Mouse (Mus musculus) heart, postnatal 0 days (tissue): ENCODE data around the gene Anapc1. TPM values are rescaled to one million over a fixed set of nuclear protein-coding genes. Genes with fewer than 3 reads are reported as not detected.

Source experiments
- ATAC-seq: fragments of 200-750 bp; cut with Nextera tagmentation; 2 replicates; pipeline ENCODE4 v1.8.0; 2017; ENCODE audit warnings: low read depth, moderate number of reproducible peaks, moderate library complexity; ENCODE audit not compliant: insufficient read depth
- DNase-seq: peaks from one replicate; pipeline ENCODE4 v3.0.0-alpha.2; 2016; ENCODE audit warnings: low spot score
- H3K27ac ChIP-seq: fragments of 300-500 bp; sonication (generic); 2 replicates; pipeline ENCODE4 v1.5.1; 2014; ENCODE audit warnings: low read depth, mild to moderate bottlenecking
- H3K27me3 ChIP-seq: fragments of 300-500 bp; sonication (generic); 2 replicates; pipeline ENCODE4 v1.6.1; 2014; ENCODE audit warnings: low read length, mixed read lengths; ENCODE audit not compliant: control insufficient read depth, insufficient read depth
- H3K36me3 ChIP-seq: fragments of 300-500 bp; sonication (generic); replicated peaks from 2 replicates; pipeline ENCODE4 v1.6.1; 2014; ENCODE audit warnings: low read length, mixed read lengths; ENCODE audit not compliant: control insufficient read depth, insufficient read depth
- H3K4me1 ChIP-seq: fragments of 300-500 bp; sonication (generic); 2 replicates; pipeline ENCODE4 v1.6.1; 2014; ENCODE audit warnings: antibody characterized with exemption; ENCODE audit not compliant: control insufficient read depth, insufficient read depth
- H3K4me2 ChIP-seq: fragments of 300-500 bp; sonication (generic); 2 replicates; pipeline ENCODE4 v1.6.1; 2014; ENCODE audit warnings: low read depth, mild to moderate bottlenecking, low read length, moderate library complexity
- H3K4me3 ChIP-seq: fragments of 300-500 bp; sonication (generic); 2 replicates; pipeline ENCODE4 v1.5.1; 2014; ENCODE audit warnings: low read depth, low read length
- H3K9ac ChIP-seq: fragments of 300-500 bp; sonication (generic); replicated peaks from 2 replicates; pipeline ENCODE4 v1.6.1; 2014; ENCODE audit warnings: low read depth, low read length, mixed read lengths
- H3K9me3 ChIP-seq: fragments of 300-500 bp; sonication (generic); replicated peaks from 2 replicates; pipeline ENCODE4 v1.6.1; 2016; ENCODE audit warnings: low read length; ENCODE audit not compliant: control insufficient read depth
- CTCF ChIP-seq: IDR thresholded peaks from 2 replicates; pipeline ENCODE4 v1.5.1; 2016; ENCODE audit warnings: antibody characterized with exemption, control low read depth, low read depth
- EP300 ChIP-seq: IDR thresholded peaks from 2 replicates; pipeline ENCODE4 v1.6.1; 2016; ENCODE audit warnings: antibody characterized with exemption, low read depth
- WGBS: fragments of 180-500 bp; shearing (Covaris S2); extraction: QIAGEN DNeasy Blood & Tissue Kit; methylation state at CpG from one replicate; pipeline ENCODE4 v1.1.7; 2014; 5-methylcytosine and 5-hydroxymethylcytosine counted together
- polyA plus RNA-seq: library from polyadenylated mRNA; unstranded; fragments of >200 nt; fragmentation: Nextera tagmentation; extraction: Ambion mirVana; gene quantifications from 2 replicates; pipeline ENCODE4 v1.2.1, GENCODE M21; 2015
- total RNA-seq: library from RNA; depleted of rRNA; stranded (reverse); fragments of >200 nt; gene quantifications from 2 replicates; pipeline ENCODE4 v1.2.3, GENCODE M21; 2014; ENCODE audit warnings: low replicate concordance

Gene Anapc1
- total and polyA plus RNA-seq, 2 experiments from 2014 or later = 16.1 to 69.5 TPM

DNA sequence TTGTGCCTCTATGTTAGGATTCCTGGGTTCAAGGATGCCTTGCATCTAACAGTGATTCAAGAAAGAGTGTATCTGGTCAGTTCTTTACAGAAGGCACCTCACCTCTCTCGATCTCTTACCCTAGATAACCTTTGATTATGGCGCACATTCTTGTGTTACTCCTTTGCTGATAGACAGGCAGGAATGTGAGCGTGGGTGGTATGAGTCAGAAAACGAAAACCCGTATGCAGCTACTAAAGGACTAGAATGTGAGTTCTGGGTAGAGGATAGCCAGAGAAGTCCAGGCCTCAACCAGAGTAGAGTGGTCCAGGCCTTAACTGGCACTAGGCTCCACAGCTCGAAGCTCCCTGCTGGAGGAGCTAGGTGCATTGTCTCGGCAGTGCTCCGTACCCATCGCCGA is 5.6 kb upstream of the Anapc1 start:
- TF ChIP-seq EP300 = no peak
- TF ChIP-seq CTCF = no peak
- WGBS = 70% methylated on average over 10 of the region's 10 CpGs
- H3K36me3 ChIP-seq = no peaks in the 10 kb centered on the region
- no peak overlapping the region for H3K4me3 ChIP-seq
- H3K4me1 ChIP-seq = no peaks in the 10 kb centered on the region
- H3K4me2 ChIP-seq = no peak overlapping the region
- no peaks in the 10 kb centered on the region for H3K27me3 ChIP-seq
- no peaks in the 10 kb centered on the region for H3K9me3 ChIP-seq
- H3K9ac ChIP-seq = no peak overlapping the region
- DNase-seq (no peak), ATAC-seq (no peak)
- no peak overlapping the region for H3K27ac ChIP-seq

GRCm38 (mm10) chr2:128692336-128692735 is 5.1 kb upstream of the Anapc1 start:
- no peak for DNase-seq
- WGBS = 74% methylated on average over 14 of the region's 14 CpGs
- Histone ChIP-seq H3K36me3 (no peaks in the 10 kb centered on the region), H3K27me3 (no peaks in the 10 kb centered on the region), H3K4me2 (no peak overlapping the region), H3K9me3 (no peaks in the 10 kb centered on the region), H3K4me1 (no peaks in the 10 kb centered on the region), H3K27ac (no peak overlapping the region), H3K9ac (no peak overlapping the region), H3K4me3 (no peak overlapping the region)
- TF ChIP-seq EP300 = no peak
- no peak for ATAC-seq

DNA sequence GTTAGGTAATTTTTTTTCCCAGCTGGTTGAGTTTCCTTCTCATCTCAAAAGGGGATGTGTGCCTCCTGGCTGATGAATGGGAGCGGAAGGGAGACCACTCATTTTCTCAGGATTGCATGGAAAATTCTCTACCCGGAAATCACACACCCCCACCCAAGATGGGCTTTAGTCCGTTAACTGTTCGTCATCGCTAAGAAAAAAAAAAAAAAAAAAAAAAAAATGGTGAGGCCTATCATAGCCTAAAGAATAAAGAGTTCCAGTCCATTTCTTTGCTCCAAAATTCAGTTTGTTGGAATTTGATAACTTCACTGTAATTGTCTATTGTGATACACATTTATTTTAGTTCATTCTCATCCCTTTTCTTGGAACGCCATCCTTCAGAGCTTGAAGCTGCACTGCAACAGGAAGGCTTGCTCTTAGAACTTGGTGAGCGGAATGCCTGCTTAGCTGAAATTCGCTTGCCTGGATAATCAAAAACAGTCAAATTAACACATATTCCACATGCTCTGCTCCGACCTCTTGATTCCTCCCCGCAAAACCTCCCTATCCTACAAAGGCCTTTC is 448 bp upstream of the Anapc1 start:
- H3K27me3 ChIP-seq = no peaks in the 10 kb centered on the region
- H3K9ac ChIP-seq = peak overlapping the region; percentile 96
- H3K36me3 ChIP-seq = peaks cover 19% of the 10 kb centered on the region
- H3K4me1 ChIP-seq = peaks cover 6% of the 10 kb centered on the region; the same call in 1 of the 2 replicates
- peak overlapping the region; percentile 83 for H3K27ac ChIP-seq
- DNase-seq = no peak
- WGBS = 47% methylated on average over 10 of the region's 10 CpGs
- H3K4me3 ChIP-seq = peak overlapping the region; percentile 91
- H3K4me2 ChIP-seq = peak overlapping the region; percentile 59
- TF ChIP-seq CTCF (no peak), EP300 (no peak)
- no peaks in the 10 kb centered on the region for H3K9me3 ChIP-seq
- peak; percentile 51; the same call in 1 of the 2 replicates for ATAC-seq

GRCm38 (mm10) chr2:128680661-128681060 is 6.5 kb downstream of the Anapc1 start:
- Histone ChIP-seq H3K27ac (no peak overlapping the region), H3K9me3 (no peaks in the 10 kb centered on the region), H3K4me1 (0 out of 2 replicates have a peak, but pooled peaks cover 3% of the 10 kb centered on the region), H3K27me3 (no peaks in the 10 kb centered on the region), H3K9ac (no peak overlapping the region), H3K36me3 (peaks cover 64% of the 10 kb centered on the region), H3K4me3 (no peak overlapping the region), H3K4me2 (no peak overlapping the region)
- DNase-seq = peak; percentile 43
- 54% methylated on average over 4 of the region's 4 CpGs for WGBS
- no peak for TF ChIP-seq EP300
- ATAC-seq = no peak

DNA sequence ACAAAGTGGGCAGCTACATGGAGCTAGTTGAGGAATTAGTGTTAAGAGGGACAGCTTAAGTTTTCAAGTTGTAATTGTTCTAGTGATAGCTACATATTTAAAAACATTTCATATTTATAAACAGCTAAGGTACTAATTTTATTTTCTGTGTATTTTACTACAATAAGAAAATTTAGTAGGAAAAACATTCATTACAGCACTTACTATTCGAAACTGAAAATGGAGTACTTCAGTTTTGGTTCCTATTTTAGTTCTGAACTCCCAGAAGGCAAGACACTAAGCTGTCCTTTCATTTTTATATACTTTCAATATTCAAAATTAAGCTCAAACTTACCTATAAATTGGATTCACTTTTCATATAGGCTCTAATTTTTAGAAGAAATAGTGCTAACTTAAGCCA is 66.6 kb downstream of the Anapc1 start:
- no peak overlapping the region for H3K9ac ChIP-seq
- no peaks in the 10 kb centered on the region for H3K4me1 ChIP-seq
- DNase-seq (no peak), ATAC-seq (no peak)
- no peak overlapping the region for H3K27ac ChIP-seq
- 90% methylated on average over 1 of the region's 1 CpGs for WGBS
- H3K4me2 ChIP-seq = no peak overlapping the region
- H3K9me3 ChIP-seq = no peaks in the 10 kb centered on the region
- H3K4me3 ChIP-seq = no peak overlapping the region
- H3K27me3 ChIP-seq = no peaks in the 10 kb centered on the region
- H3K36me3 ChIP-seq = peaks cover 90% of the 10 kb centered on the region
- TF ChIP-seq CTCF (no peak), EP300 (no peak)

GRCm38 (mm10) chr2:128615366-128615765 is 71.8 kb downstream of the Anapc1 start:
- Histone ChIP-seq H3K27me3 (no peaks in the 10 kb centered on the region), H3K36me3 (peaks cover 92% of the 10 kb centered on the region), H3K27ac (no peak overlapping the region), H3K9me3 (no peaks in the 10 kb centered on the region), H3K4me2 (no peak overlapping the region), H3K4me1 (no peaks in the 10 kb centered on the region), H3K4me3 (no peak overlapping the region), H3K9ac (no peak overlapping the region)
- ATAC-seq (no peak), DNase-seq (no peak)
- WGBS = 93% methylated on average over 4 of the region's 4 CpGs
- TF ChIP-seq CTCF (no peak), EP300 (no peak)
